ENCODE assay signal across 19 mouse cellular contexts in genomic region chr1:82762274-82762673, GRCm38 (mm10). TPM values are rescaled to one million over a fixed set of nuclear protein-coding genes. Genes with fewer than 3 reads are reported as not detected.
DNase-seq lines count a peak whose midpoint lies in the region; ATAC-seq and TF ChIP-seq lines count a peak whose summit lies in the region.
"Had no signal": no experiment of that assay in that cellular context is flagged by ENCODE, and none has a peak within 500 bp of the region (broad histone marks: within the 10 kb centered on the region; RNA-seq: fewer than 3 reads in every experiment).

No protein-coding gene starts in this region.

- no peak for ATAC-seq in liver, embryonic 14.5 days (ENCODE audit: insufficient read depth)
- ATAC-seq: midbrain, embryonic 16.5 days had no signal

- no peak for DNase-seq in layer of hippocampus, adult 2 months (ENCODE audit: low spot score in 2 of 2)
- no peak for DNase-seq in layer of hippocampus, postnatal 14 days (ENCODE audit: low spot score in 2 of 2)
- peak; percentile 16 for DNase-seq in NIH3T3 (ENCODE audit: low read depth)
- DNase-seq in liver, embryonic 14.5 days (ENCODE audit: low read depth in 3 of 3, low spot score in 3 of 3), result no peak
- DNase-seq in adrenal gland, postnatal 10 days, result no peak
- no peak for DNase-seq in gastrocnemius, postnatal 14 days
- DNase-seq: cerebellum, postnatal 10 days; gastrocnemius, postnatal 36 days; kidney, adult 8-10 months; right cerebral cortex, postnatal 4 days had no signal

- H3K27ac ChIP-seq in layer of hippocampus, adult 2 months, result no peak overlapping the region
- H3K27ac ChIP-seq in ES-Bruce4 (ENCODE audit: insufficient read depth, low read length), result no peak overlapping the region
- H3K27ac ChIP-seq in liver, embryonic 14.5 days, result no peak overlapping the region
- H3K27ac ChIP-seq: heart, embryonic 15.5 days; limb, embryonic 15.5 days; neural tube, embryonic 12.5 days; stomach, embryonic 15.5 days had no signal

- intact Hi-C loops in gastrocnemius, postnatal 14 days (cut with DNase I; ENCODE audit: low total_unique reads), result no loop called here

- no peaks in the 10 kb centered on the region for H3K4me1 ChIP-seq in ES-Bruce4 (ENCODE audit: control insufficient read depth, insufficient read depth, low read length)
- H3K4me1 ChIP-seq in liver, embryonic 14.5 days (replicated peaks; ENCODE audit: control insufficient read depth in 2 of 2, insufficient read depth in 2 of 2, low read length in 1 of 2), result no peaks in the 10 kb centered on the region
- H3K4me1 ChIP-seq: limb, embryonic 15.5 days; neural tube, embryonic 12.5 days; stomach, embryonic 15.5 days had no signal

- H3K9me3 ChIP-seq in ES-Bruce4 (replicated peaks; ENCODE audit: control insufficient read depth, insufficient read depth, low read length, poor library complexity, severe bottlenecking), result no peaks in the 10 kb centered on the region
- no peaks in the 10 kb centered on the region for H3K9me3 ChIP-seq in liver, embryonic 14.5 days (ENCODE audit: control insufficient read depth, low read length)
- H3K9me3 ChIP-seq: heart, embryonic 15.5 days; limb, embryonic 15.5 days; neural tube, embryonic 12.5 days; stomach, embryonic 15.5 days had no signal

- no peak overlapping the region for H3K9ac ChIP-seq in ES-Bruce4 (ENCODE audit: low read depth, poor library complexity, severe bottlenecking)
- H3K9ac ChIP-seq in liver, embryonic 14.5 days (replicated peaks), result no peak overlapping the region
- H3K9ac ChIP-seq: heart, embryonic 15.5 days; limb, embryonic 15.5 days; neural tube, embryonic 12.5 days; stomach, embryonic 15.5 days had no signal

- peak; percentile 43 for TF ChIP-seq CTCF in layer of hippocampus, adult 2 months (conservative IDR thresholded peaks at IDR 0.05)
- TF ChIP-seq CTCF in ES-Bruce4 (IDR thresholded peaks at IDR 0.05; ENCODE audit: low read depth, low read length), result peak; percentile 44
- peak; percentile 57 for TF ChIP-seq CTCF in liver, embryonic 14.5 days (IDR thresholded peaks at IDR 0.05; ENCODE audit: low read depth)

- no peak for TF ChIP-seq POLR2A in ES-Bruce4 (IDR thresholded peaks at IDR 0.05; ENCODE audit: insufficient read depth, low read length)

- H3K27me3 ChIP-seq in ES-Bruce4 (ENCODE audit: control insufficient read depth, insufficient read depth, low read length, poor library complexity, severe bottlenecking), result no peaks in the 10 kb centered on the region
- no peaks in the 10 kb centered on the region for H3K27me3 ChIP-seq in liver, embryonic 14.5 days (ENCODE audit: control insufficient read depth, insufficient read depth, low read length)
- H3K27me3 ChIP-seq: heart, embryonic 15.5 days; limb, embryonic 15.5 days; neural tube, embryonic 12.5 days; stomach, embryonic 15.5 days had no signal

- no peaks in the 10 kb centered on the region for H3K36me3 ChIP-seq in ES-Bruce4 (ENCODE audit: control insufficient read depth, insufficient read depth, low read length, poor library complexity, severe bottlenecking)
- H3K36me3 ChIP-seq in liver, embryonic 14.5 days (replicated peaks; ENCODE audit: control insufficient read depth, insufficient read depth, low read depth), result no peaks in the 10 kb centered on the region; the same call in 1 of the 2 replicates

- no peak for TF ChIP-seq EP300 in ES-Bruce4 (IDR thresholded peaks at IDR 0.05; ENCODE audit: insufficient read depth, low read depth, low read length)
- TF ChIP-seq EP300 in liver, embryonic 14.5 days (IDR thresholded peaks at IDR 0.05; ENCODE audit: low read depth), result no peak

- H3K4me2 ChIP-seq in liver, embryonic 14.5 days (ENCODE audit: low read depth), result no peak overlapping the region
- H3K4me2 ChIP-seq: heart, embryonic 15.5 days; limb, embryonic 15.5 days; neural tube, embryonic 12.5 days; stomach, embryonic 15.5 days had no signal

- no peak overlapping the region for H3K4me3 ChIP-seq in layer of hippocampus, adult 2 months
- no peak overlapping the region for H3K4me3 ChIP-seq in ES-Bruce4 (ENCODE audit: low read depth, low read length)
- no peak overlapping the region for H3K4me3 ChIP-seq in liver, embryonic 14.5 days (ENCODE audit: insufficient read depth in 1 of 2, low read depth in 2 of 2, low read length in 2 of 2)
- H3K4me3 ChIP-seq: heart, embryonic 15.5 days; limb, embryonic 15.5 days; neural tube, embryonic 12.5 days; stomach, embryonic 15.5 days had no signal

- WGBS in liver, embryonic 14.5 days (ENCODE audit: insufficient replicate concordance), result 60% methylated on average over 1 of the region's 1 CpGs

RNA-seq across cellular contexts. Expression of gene Tm4sf20, which starts 6.0 kb away (rescaled TPM):
- not detected for total RNA-seq in layer of hippocampus, adult 2 months (2021)
- total RNA-seq in layer of hippocampus, postnatal 14 days (2021), result not detected
- not detected in 2 replicates for polyA plus RNA-seq in ES-Bruce4 (2011; ENCODE audit: insufficient read depth, insufficient read length, low read depth, missing spikeins)
- polyA plus RNA-seq in liver, embryonic 14.5 days (2012; rRNA removed), result not detected in 2 replicates
- polyA plus RNA-seq in liver, embryonic 14.5 days (2014; fragmentation: Nextera tagmentation; extraction: Ambion mirVana), result not detected in 2 replicates
- not detected for total RNA-seq in adrenal gland, postnatal 10 days (2021)
- total RNA-seq in gastrocnemius, postnatal 14 days (2021), result not detected
- total RNA-seq: gastrocnemius, postnatal 36 days; layer of hippocampus, adult 18-20 months had no signal
- polyA plus RNA-seq: embryonic facial prominence, embryonic 11.5 days; heart, embryonic 15.5 days; hindbrain, embryonic 11.5 days; limb, embryonic 15.5 days had no signal

RNA-seq across cellular contexts. Expression of gene Gm47791, which starts 8.8 kb away (rescaled TPM):
- total RNA-seq in layer of hippocampus, adult 2 months (2021), result not detected
- total RNA-seq in layer of hippocampus, postnatal 14 days (2021), result not detected
- not detected in 2 replicates for polyA plus RNA-seq in ES-Bruce4 (2011; ENCODE audit: insufficient read depth, insufficient read length, low read depth, missing spikeins)
- not detected in 2 replicates for polyA plus RNA-seq in liver, embryonic 14.5 days (2012; rRNA removed)
- not detected in 2 replicates for polyA plus RNA-seq in liver, embryonic 14.5 days (2014; fragmentation: Nextera tagmentation; extraction: Ambion mirVana)
- total RNA-seq in adrenal gland, postnatal 10 days (2021), result not detected
- not detected for total RNA-seq in gastrocnemius, postnatal 14 days (2021)
- total RNA-seq: gastrocnemius, postnatal 36 days; layer of hippocampus, adult 18-20 months had no signal
- polyA plus RNA-seq: embryonic facial prominence, embryonic 11.5 days; heart, embryonic 15.5 days; hindbrain, embryonic 11.5 days; limb, embryonic 15.5 days; midbrain, embryonic 16.5 days; neural tube, embryonic 12.5 days; stomach, embryonic 15.5 days had no signal

RNA-seq across cellular contexts. Expression of gene Mff, which starts 37.6 kb away (rescaled TPM):
- total RNA-seq in layer of hippocampus, adult 2 months (2021), result 100 to 1,000 TPM; 228 to 231 TPM
- total RNA-seq in layer of hippocampus, postnatal 14 days (2021), result 100 to 1,000 TPM; 248 to 260 TPM
- 157 and 170 TPM in 2 replicates for polyA plus RNA-seq in ES-Bruce4 (2011; ENCODE audit: insufficient read depth, insufficient read length, low read depth, missing spikeins)
- polyA plus RNA-seq in liver, embryonic 14.5 days (2012; rRNA removed), result 47.9 and 82.1 TPM in 2 replicates
- 193 and 197 TPM in 2 replicates for polyA plus RNA-seq in liver, embryonic 14.5 days (2014; fragmentation: Nextera tagmentation; extraction: Ambion mirVana)
- total RNA-seq in adrenal gland, postnatal 10 days (2021), result 100 to 1,000 TPM; 135 to 162 TPM
- total RNA-seq in gastrocnemius, postnatal 14 days (2021), result 100 to 1,000 TPM; 116 to 131 TPM
